Mouse (Mus musculus) kidney, embryonic 14.5 days (tissue): ENCODE results near the gene Dok1. TPM values are rescaled to one million over a fixed set of nuclear protein-coding genes. Genes with fewer than 3 reads are reported as not detected.

ENCODE experiments used
- ATAC-seq: fragments of 200-750 bp; cut with Nextera tagmentation; 2 replicates; pipeline ENCODE4 v1.8.0; 2017; ENCODE audit warnings: moderate number of reproducible peaks, mild to moderate bottlenecking, moderate TSS enrichment, moderate library complexity; ENCODE audit not compliant: low FRiP score, low TSS enrichment
- H3K27ac ChIP-seq: fragments of 300-500 bp; sonication (generic); 2 replicates; pipeline ENCODE4 v1.5.1; 2014; ENCODE audit warnings: low read depth, mild to moderate bottlenecking, low read length, moderate library complexity, mixed read lengths
- H3K27me3 ChIP-seq: fragments of 300-500 bp; sonication (generic); 2 replicates; pipeline ENCODE4 v1.6.1; 2014; ENCODE audit warnings: mild to moderate bottlenecking, low read length; ENCODE audit not compliant: control insufficient read depth, insufficient read depth
- H3K36me3 ChIP-seq: fragments of 300-500 bp; sonication (generic); 2 replicates; pipeline ENCODE4 v1.6.1; 2014; ENCODE audit warnings: low read length, mixed read lengths; ENCODE audit not compliant: control insufficient read depth, insufficient read depth
- H3K4me1 ChIP-seq: fragments of 300-500 bp; sonication (generic); 2 replicates; pipeline ENCODE4 v1.6.1; 2014; ENCODE audit warnings: low read length, mixed read lengths; ENCODE audit not compliant: control insufficient read depth, insufficient read depth
- H3K4me2 ChIP-seq: fragments of 300-500 bp; sonication (generic); replicated peaks from 2 replicates; pipeline ENCODE4 v1.6.1; 2014; ENCODE audit warnings: low read depth, mild to moderate bottlenecking, low read length
- H3K4me3 ChIP-seq: fragments of 300-500 bp; sonication (generic); 2 replicates; pipeline ENCODE4 v1.5.1; 2014; ENCODE audit warnings: mild to moderate bottlenecking, low read length
- H3K9ac ChIP-seq: fragments of 300-500 bp; sonication (generic); 2 replicates; pipeline ENCODE4 v1.6.1; 2014; ENCODE audit warnings: low read depth, mild to moderate bottlenecking, low read length, moderate library complexity
- H3K9me3 ChIP-seq: fragments of 300-500 bp; sonication (generic); 2 replicates; pipeline ENCODE4 v1.6.1; 2016; ENCODE audit warnings: low read length; ENCODE audit not compliant: control insufficient read depth
- WGBS: fragments of 180-500 bp; shearing (Covaris S2); extraction: QIAGEN DNeasy Blood & Tissue Kit; methylation state at CpG from one replicate; pipeline ENCODE4 v1.1.7; 2014; 5-methylcytosine and 5-hydroxymethylcytosine counted together
- polyA plus RNA-seq: library from polyadenylated mRNA; unstranded; fragments of >200 nt; fragmentation: Nextera tagmentation; extraction: Ambion mirVana; gene quantifications from 2 replicates; pipeline ENCODE4 v1.2.1, GENCODE M21; 2014

Dok1 gene
- polyA plus RNA-seq, 1 experiment from 2014 or later = 8.8 TPM

GRCm38 (mm10) chr6:83014482-83015466 is 18.5 kb downstream of the Dok1 start:
- no peak overlapping the region for H3K4me2 ChIP-seq
- no peak overlapping the region for H3K4me3 ChIP-seq
- H3K9me3 ChIP-seq = no peaks in the 10 kb centered on the region
- H3K36me3 ChIP-seq = no peaks in the 10 kb centered on the region
- H3K4me1 ChIP-seq = no peaks in the 10 kb centered on the region
- WGBS = 72% methylated on average over 12 of the region's 12 CpGs
- H3K27ac ChIP-seq = no peak overlapping the region
- no peaks in the 10 kb centered on the region for H3K27me3 ChIP-seq
- ATAC-seq = no peak
- H3K9ac ChIP-seq = no peak overlapping the region

GRCm38 (mm10) chr6:83013444-83013843 is 19.8 kb downstream of the Dok1 start:
- 59% methylated on average over 5 of the region's 5 CpGs for WGBS
- no peak for ATAC-seq
- H3K4me1 ChIP-seq = no peaks in the 10 kb centered on the region
- no peaks in the 10 kb centered on the region for H3K36me3 ChIP-seq
- H3K9ac ChIP-seq = no peak overlapping the region
- H3K27me3 ChIP-seq = no peaks in the 10 kb centered on the region
- H3K27ac ChIP-seq = no peak overlapping the region
- H3K4me2 ChIP-seq = no peak overlapping the region
- H3K9me3 ChIP-seq = no peaks in the 10 kb centered on the region
- H3K4me3 ChIP-seq = no peak overlapping the region

- 77% methylated on average over 6 of the region's 6 CpGs for WGBS
- Histone ChIP-seq H3K4me1 (no peaks in the 10 kb centered on the region), H3K4me2 (no peak overlapping the region), H3K36me3 (no peaks in the 10 kb centered on the region), H3K9me3 (no peaks in the 10 kb centered on the region), H3K27me3 (no peaks in the 10 kb centered on the region), H3K4me3 (no peak overlapping the region), H3K27ac (no peak overlapping the region), H3K9ac (no peak overlapping the region)
- no peak for ATAC-seq
These were observed 21.5 kb downstream of the Dok1 start for GRCm38 (mm10) chr6:83011756-83012155.

GRCm38 (mm10) chr6:83011255-83011654 is 22.0 kb downstream of the Dok1 start:
- Histone ChIP-seq H3K4me3 (no peak overlapping the region), H3K36me3 (no peaks in the 10 kb centered on the region), H3K9me3 (no peaks in the 10 kb centered on the region), H3K4me1 (no peaks in the 10 kb centered on the region), H3K4me2 (no peak overlapping the region), H3K27ac (no peak overlapping the region), H3K9ac (no peak overlapping the region), H3K27me3 (no peaks in the 10 kb centered on the region)
- 85% methylated on average over 7 of the region's 7 CpGs for WGBS
- ATAC-seq = no peak

- WGBS = 62% methylated on average over 7 of the region's 7 CpGs
- Histone ChIP-seq H3K4me3 (no peak overlapping the region), H3K4me1 (no peaks in the 10 kb centered on the region), H3K36me3 (no peaks in the 10 kb centered on the region), H3K27me3 (no peaks in the 10 kb centered on the region), H3K9ac (no peak overlapping the region), H3K4me2 (no peak overlapping the region), H3K27ac (no peak overlapping the region), H3K9me3 (no peaks in the 10 kb centered on the region)
- no peak for ATAC-seq
These were observed 23.3 kb downstream of the Dok1 start for GRCm38 (mm10) chr6:83010010-83010409.

GRCm38 (mm10) chr6:83008659-83009058 is 24.6 kb downstream of the Dok1 start:
- H3K27me3 ChIP-seq = no peaks in the 10 kb centered on the region
- no peak overlapping the region for H3K9ac ChIP-seq
- H3K27ac ChIP-seq = no peak overlapping the region
- no peaks in the 10 kb centered on the region for H3K9me3 ChIP-seq
- no peaks in the 10 kb centered on the region for H3K36me3 ChIP-seq
- no peak overlapping the region for H3K4me3 ChIP-seq
- 37% methylated on average over 3 of the region's 3 CpGs for WGBS
- no peak overlapping the region for H3K4me2 ChIP-seq
- no peaks in the 10 kb centered on the region for H3K4me1 ChIP-seq
- ATAC-seq = no peak

GRCm38 (mm10) chr6:83006114-83006513 is 27.2 kb downstream of the Dok1 start:
- no peak for ATAC-seq

GRCm38 (mm10) chr6:83005444-83006011 is 27.7 kb downstream of the Dok1 start:
- no peak for ATAC-seq
- no peak overlapping the region for H3K9ac ChIP-seq
- no peaks in the 10 kb centered on the region for H3K4me1 ChIP-seq
- WGBS = 75% methylated on average over 10 of the region's 10 CpGs
- no peaks in the 10 kb centered on the region for H3K27me3 ChIP-seq
- no peak overlapping the region for H3K27ac ChIP-seq
- H3K36me3 ChIP-seq = no peaks in the 10 kb centered on the region
- no peak overlapping the region for H3K4me2 ChIP-seq
- no peaks in the 10 kb centered on the region for H3K9me3 ChIP-seq
- no peak overlapping the region for H3K4me3 ChIP-seq

More at GRCm38 (mm10) chr6:83006114-83006513, 27.2 kb downstream of the Dok1 start:
- H3K27me3 ChIP-seq = no peaks in the 10 kb centered on the region
- no peaks in the 10 kb centered on the region for H3K36me3 ChIP-seq
- H3K27ac ChIP-seq = no peak overlapping the region
- no peak overlapping the region for H3K4me3 ChIP-seq
- no peak overlapping the region for H3K4me2 ChIP-seq
- H3K9ac ChIP-seq = no peak overlapping the region
- 84% methylated on average over 6 of the region's 6 CpGs for WGBS
- no peaks in the 10 kb centered on the region for H3K9me3 ChIP-seq
- no peaks in the 10 kb centered on the region for H3K4me1 ChIP-seq

GRCm38 (mm10) chr6:83004872-83005271 is 28.4 kb downstream of the Dok1 start:
- WGBS = 64% methylated on average over 7 of the region's 7 CpGs
- Histone ChIP-seq H3K9ac (no peak overlapping the region), H3K4me1 (no peaks in the 10 kb centered on the region), H3K9me3 (no peaks in the 10 kb centered on the region), H3K27me3 (no peaks in the 10 kb centered on the region), H3K4me2 (no peak overlapping the region), H3K27ac (no peak overlapping the region), H3K36me3 (no peaks in the 10 kb centered on the region), H3K4me3 (no peak overlapping the region)
- no peak for ATAC-seq
